Mouse (Mus musculus): Measurements from ENCODE around the gene Igf2bp3. TPM values are rescaled to one million over a fixed set of nuclear protein-coding genes. Genes with fewer than 3 reads are reported as not detected.
A peak's percentile ranks its signal among the peaks of the same experiment; 100 is the strongest.

The Igf2bp3 gene
- total RNA-seq, 2 experiments from 2014 or later = 0.35 TPM; not detected in 1

GRCm38 (mm10) chr6:49241562-49241961 lies 26.8 kb upstream of the Igf2bp3 start:
- DNase-seq (ENCODE audit: extremely low spot score in 1 of 2, low spot score in 2 of 2) = no peak
- no peak for TF ChIP-seq CTCF (IDR thresholded peaks at IDR 0.05)
- intact Hi-C loops (cut with DNase I) = no loop called here
- Histone ChIP-seq H3K27ac (no peak overlapping the region), H3K4me3 (no peak overlapping the region)

- Histone ChIP-seq H3K27ac (no peak overlapping the region), H3K4me3 (no peak overlapping the region)
- intact Hi-C loops (cut with DNase I) = no loop called here
- no peak; the same call in 1 of the 2 replicates for TF ChIP-seq CTCF (IDR thresholded peaks at IDR 0.05)
- peak; percentile 100 for DNase-seq (ENCODE audit: extremely low spot score in 1 of 2, low spot score in 2 of 2)
Measured at GRCm38 (mm10) chr6:49236331-49236730, 21.6 kb upstream of the Igf2bp3 start.

- peak; percentile 24 for TF ChIP-seq CTCF (IDR thresholded peaks at IDR 0.05)
- peak in 1 of 2 experiments; percentile 6 for DNase-seq (ENCODE audit: extremely low spot score in 1 of 2, low spot score in 2 of 2)
- H3K27ac ChIP-seq = no peak overlapping the region
- intact Hi-C loops (cut with DNase I) = no loop called here
- no peak overlapping the region for H3K4me3 ChIP-seq
Measured at GRCm38 (mm10) chr6:49233356-49233755, 18.6 kb upstream of the Igf2bp3 start.

GRCm38 (mm10) chr6:49228126-49228679 lies 13.4 kb upstream of the Igf2bp3 start:
- Histone ChIP-seq H3K4me3 (no peak overlapping the region), H3K27ac (no peak overlapping the region)
- DNase-seq (ENCODE audit: extremely low spot score in 1 of 2, low spot score in 2 of 2) = no peak
- intact Hi-C loops (cut with DNase I) = loop anchor here (1.0 kb wide), 1 partner anchor 170 kb away; no protein-coding TSS in a partner anchor
- peak; percentile 59 for TF ChIP-seq CTCF (IDR thresholded peaks at IDR 0.05)

GRCm38 (mm10) chr6:49227184-49227735 lies 12.5 kb upstream of the Igf2bp3 start:
- intact Hi-C loops (cut with DNase I) = no loop called here
- DNase-seq (ENCODE audit: extremely low spot score in 1 of 2, low spot score in 2 of 2) = no peak
- Histone ChIP-seq H3K4me3 (no peak overlapping the region), H3K27ac (no peak overlapping the region)
- TF ChIP-seq CTCF (IDR thresholded peaks at IDR 0.05) = no peak; the same call in 1 of the 2 replicates

GRCm38 (mm10) chr6:49225728-49226123 lies 11.0 kb upstream of the Igf2bp3 start:
- H3K27ac ChIP-seq = no peak overlapping the region
- intact Hi-C loops (cut with DNase I) = no loop called here
- no peak for TF ChIP-seq CTCF (IDR thresholded peaks at IDR 0.05)
- no peak for DNase-seq (ENCODE audit: extremely low spot score in 1 of 2, low spot score in 2 of 2)
- no peak overlapping the region for H3K4me3 ChIP-seq

GRCm38 (mm10) chr6:49224923-49225727 lies 10.4 kb upstream of the Igf2bp3 start:
- no peak overlapping the region for H3K4me3 ChIP-seq
- DNase-seq (ENCODE audit: extremely low spot score in 1 of 2, low spot score in 2 of 2) = no peak
- H3K27ac ChIP-seq = no peak overlapping the region
- intact Hi-C loops (cut with DNase I) = no loop called here
- TF ChIP-seq CTCF (IDR thresholded peaks at IDR 0.05) = no peak

GRCm38 (mm10) chr6:49221906-49222305 lies 7.1 kb upstream of the Igf2bp3 start:
- intact Hi-C loops (cut with DNase I) = no loop called here
- no peak for DNase-seq (ENCODE audit: extremely low spot score in 1 of 2, low spot score in 2 of 2)

GRCm38 (mm10) chr6:49219920-49220604 lies 5.3 kb upstream of the Igf2bp3 start:
- intact Hi-C loops (cut with DNase I) = no loop called here
- TF ChIP-seq CTCF (IDR thresholded peaks at IDR 0.05) = no peak
- DNase-seq (ENCODE audit: extremely low spot score in 1 of 2, low spot score in 2 of 2) = no peak
- Histone ChIP-seq H3K4me3 (no peak overlapping the region), H3K27ac (no peak overlapping the region)

More at GRCm38 (mm10) chr6:49221906-49222305, 7.1 kb upstream of the Igf2bp3 start:
- no peak overlapping the region for H3K4me3 ChIP-seq
- H3K27ac ChIP-seq = no peak overlapping the region
- TF ChIP-seq CTCF (IDR thresholded peaks at IDR 0.05) = no peak

GRCm38 (mm10) chr6:49219001-49219560 lies 4.3 kb upstream of the Igf2bp3 start:
- no peak for TF ChIP-seq CTCF (IDR thresholded peaks at IDR 0.05)
- DNase-seq (ENCODE audit: extremely low spot score in 1 of 2, low spot score in 2 of 2) = no peak
- Histone ChIP-seq H3K27ac (no peak overlapping the region), H3K4me3 (no peak overlapping the region)
- intact Hi-C loops (cut with DNase I) = no loop called here

- intact Hi-C loops (cut with DNase I) = no loop called here
- H3K27ac ChIP-seq = no peak overlapping the region
- no peak overlapping the region for H3K4me3 ChIP-seq
- TF ChIP-seq CTCF (IDR thresholded peaks at IDR 0.05) = no peak
- DNase-seq (ENCODE audit: extremely low spot score in 1 of 2, low spot score in 2 of 2) = no peak
Measured at GRCm38 (mm10) chr6:49218275-49218802, 3.6 kb upstream of the Igf2bp3 start.
